Mouse (Mus musculus) granulocyte monocyte progenitor cell, adult 5-6 weeks (primary cell): ENCODE measurements around the gene Trpv2. TPM values are rescaled to one million over a fixed set of nuclear protein-coding genes. Genes with fewer than 3 reads are reported as not detected.
A peak's percentile ranks its signal among the peaks of the same experiment; 100 is the strongest.

Experiments
- ATAC-seq: replicated peaks from 2 replicates; pipeline ENCODE4 v1.8.0; 2016; ENCODE audit warnings: mild to moderate bottlenecking, moderate TSS enrichment, inconsistent platforms; ENCODE audit not compliant: poor library complexity, severe bottlenecking
- total RNA-seq, 2 experiments: library from RNA; stranded (forward) in 1 of 2; stranded (reverse) in 1 of 2; fragments of 200-712, 200-1000 nt in 1 of 2; fragments of >200 nt in 1 of 2; fragmentation: Nextera tagmentation in 1 of 2; gene quantifications; 2 replicates each; pipeline ENCODE4 v1.2.3; 2014 to 2017

Trpv2 gene
- total RNA-seq (2014; fragmentation: Nextera tagmentation), result 13.8 and 17.5 TPM in 2 replicates
- total RNA-seq (2017), result 9.2 and 10.7 TPM in 2 replicates

DNA sequence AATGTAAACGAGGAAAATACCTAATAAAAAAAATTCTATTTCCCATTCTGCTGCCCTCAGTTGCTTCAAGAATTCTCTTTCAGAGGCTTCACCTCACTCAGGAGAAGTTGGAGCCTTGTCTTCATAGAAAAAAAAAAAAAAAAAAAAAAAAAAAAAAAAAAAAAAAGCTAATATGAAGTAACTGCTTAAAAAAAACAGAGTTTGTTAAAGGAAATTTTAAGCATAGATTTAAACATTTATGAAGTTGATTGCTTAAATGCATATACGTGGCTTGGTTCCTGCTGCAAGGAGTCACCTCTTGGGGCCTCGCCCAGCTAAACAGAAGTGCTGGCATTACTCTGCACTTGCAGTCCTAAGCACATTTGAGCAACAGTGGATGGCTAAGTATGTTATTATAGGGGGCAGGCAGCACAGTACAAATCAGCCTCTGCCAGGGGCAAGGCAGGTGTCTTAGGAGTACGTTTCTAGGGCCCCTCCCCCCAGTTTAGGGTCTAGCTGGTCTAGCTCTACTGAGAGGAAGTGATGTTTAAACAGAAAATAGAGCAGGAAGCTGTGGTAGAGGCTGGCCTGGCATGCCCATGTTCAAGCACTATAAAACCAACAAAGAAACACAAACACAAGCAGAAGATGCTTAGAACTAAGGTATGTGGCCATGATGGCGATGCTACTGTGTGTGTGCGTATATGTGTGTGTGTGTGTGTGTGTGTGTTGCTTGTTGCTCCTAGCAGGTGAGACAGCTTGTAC, at the start of gene Trpv2:
Gene Trpv2, plus strand, starts transcription at position 528 of the 744 bp plus-strand sequence.
- peak; percentile 28 for ATAC-seq

DNA sequence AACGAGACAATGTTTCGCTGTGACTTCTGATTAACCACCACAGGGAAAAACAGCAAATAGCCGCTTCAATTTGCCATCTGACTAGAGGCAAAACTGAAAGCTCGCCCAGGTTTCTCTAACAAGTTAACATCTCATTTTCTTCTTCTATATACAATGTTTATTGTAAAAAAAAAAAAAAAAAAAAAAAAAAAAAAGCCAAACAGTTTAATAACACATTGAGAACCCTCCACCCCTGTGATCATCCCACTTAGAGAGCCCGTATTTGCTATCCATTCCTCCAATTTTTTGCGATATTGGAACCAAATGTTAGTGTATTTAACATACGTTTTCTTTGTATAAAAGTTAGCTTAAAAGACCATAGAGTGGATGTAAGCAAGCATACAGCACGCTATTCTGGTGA, 37.2 kb upstream of the Trpv2 start:
- ATAC-seq, result no peak

DNA sequence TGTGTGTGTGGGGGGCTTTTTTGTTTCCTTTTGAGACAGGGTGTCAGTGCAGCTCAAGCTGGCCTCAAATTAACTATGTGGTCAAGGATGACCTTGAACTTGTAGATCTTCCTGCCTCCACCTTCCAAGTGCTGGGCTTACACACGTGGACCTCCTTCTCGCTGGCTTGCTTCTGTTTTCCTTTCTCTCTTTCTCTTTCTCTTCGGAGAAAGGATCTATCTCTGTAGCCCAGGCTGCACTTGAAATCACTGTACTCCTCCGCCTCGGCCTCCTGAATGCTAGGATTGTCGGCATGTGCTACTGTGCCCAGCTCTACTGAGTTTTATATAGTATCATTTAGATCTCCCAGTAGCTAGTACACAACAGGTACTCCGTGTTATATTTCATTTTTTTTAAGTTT, 36.7 kb upstream of the Trpv2 start:
- no peak for ATAC-seq

DNA sequence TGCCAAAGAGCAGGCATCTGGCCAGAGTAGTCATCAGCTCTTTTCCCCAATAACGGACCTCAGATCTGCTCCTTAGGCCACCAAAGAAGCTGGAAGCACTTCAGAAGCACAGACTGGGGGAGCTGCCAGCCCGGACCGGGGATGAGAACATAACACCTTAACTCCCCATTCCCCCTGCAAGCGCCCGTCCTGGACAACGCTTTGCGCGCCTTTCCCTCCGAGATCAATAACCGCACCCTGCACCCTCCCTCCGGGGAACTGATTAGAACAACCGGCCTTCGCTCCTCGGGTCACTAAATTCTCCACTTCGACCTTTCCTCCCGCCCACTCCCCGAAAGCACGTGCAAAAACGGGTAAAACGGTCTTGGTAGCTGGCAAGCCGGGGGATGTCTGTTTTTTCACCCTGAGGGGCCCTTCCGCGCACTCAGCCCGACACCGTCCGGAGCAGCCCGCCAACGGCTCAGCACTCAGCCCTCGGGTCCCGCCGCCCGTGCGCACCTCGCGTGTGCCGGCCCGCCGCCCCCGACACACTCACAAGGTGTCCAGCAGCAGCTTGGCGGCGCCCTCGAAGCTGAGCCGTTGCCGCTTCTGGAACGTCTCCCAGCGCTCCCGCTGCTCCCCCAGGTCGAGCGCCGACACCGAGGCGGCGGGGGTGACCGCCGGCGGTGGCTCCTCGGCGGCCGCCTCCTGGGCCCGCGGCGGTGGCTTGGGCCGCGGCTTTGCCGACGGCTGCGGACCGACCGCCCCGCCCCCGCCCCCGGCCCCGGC, 35.8 kb upstream of the Trpv2 start:
- peak; percentile 39 for ATAC-seq

DNA sequence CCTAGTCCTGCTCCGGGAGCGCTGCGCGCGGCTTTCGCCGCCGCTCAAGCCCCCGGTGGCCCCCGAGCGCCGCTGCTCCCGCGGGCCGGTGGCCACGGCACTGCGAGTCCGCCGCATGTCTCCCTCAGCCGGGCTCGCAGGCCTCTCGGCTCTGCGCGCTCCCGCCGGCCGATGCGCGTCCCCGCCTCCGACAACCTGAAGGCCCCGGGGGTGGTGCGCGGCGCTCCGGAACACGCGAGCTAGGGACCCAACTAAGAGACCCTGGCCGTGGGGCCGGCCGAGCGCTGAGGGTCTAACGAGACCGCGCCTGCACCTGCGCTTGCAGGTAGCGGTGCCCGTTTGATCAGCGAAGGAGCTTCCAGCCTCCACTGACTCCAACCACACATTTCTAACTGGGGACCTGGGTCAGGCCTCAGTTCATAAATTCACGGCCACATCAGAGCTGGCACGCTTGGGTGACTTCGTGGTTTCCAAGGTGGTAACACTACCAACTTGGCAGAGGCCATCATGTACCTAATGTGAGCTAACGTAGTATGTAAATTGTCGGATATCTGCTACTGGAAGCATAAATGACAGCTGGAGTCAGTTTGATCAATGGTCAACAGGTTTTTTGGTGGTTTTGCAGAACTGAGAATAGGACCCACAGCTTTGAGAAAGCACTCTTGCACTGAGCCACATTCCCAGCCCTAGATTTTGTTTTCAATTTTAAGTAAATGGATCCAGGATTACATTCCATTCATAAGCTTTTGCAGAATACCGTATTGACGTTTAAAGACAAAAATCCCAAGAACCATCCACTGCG, 35.0 kb upstream of the Trpv2 start, which contains the start of gene Cenpv:
Gene Cenpv, minus strand, starts transcription at position 173 of the 802 bp plus-strand sequence.
- ATAC-seq, result peak; percentile 57

DNA sequence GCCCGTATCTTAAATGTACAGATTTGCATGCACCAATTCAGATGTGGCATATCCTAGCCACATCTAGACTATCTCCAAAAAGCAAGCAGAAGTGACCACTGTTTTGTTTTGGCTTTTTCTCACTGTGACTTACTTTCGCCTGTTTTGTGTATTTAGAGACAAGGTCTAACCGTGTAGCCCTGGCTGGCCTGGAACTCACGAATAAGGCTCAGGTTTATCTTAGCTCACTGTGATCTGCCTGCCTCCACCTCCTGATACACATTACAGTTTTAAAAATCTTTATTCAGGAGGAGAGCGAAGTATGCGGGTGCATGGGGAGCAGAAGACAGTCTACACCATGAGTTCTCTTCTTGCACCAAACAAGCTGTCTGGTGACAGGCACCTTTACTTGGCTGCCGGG, 34.1 kb upstream of the Trpv2 start:
- ATAC-seq, result no peak

DNA sequence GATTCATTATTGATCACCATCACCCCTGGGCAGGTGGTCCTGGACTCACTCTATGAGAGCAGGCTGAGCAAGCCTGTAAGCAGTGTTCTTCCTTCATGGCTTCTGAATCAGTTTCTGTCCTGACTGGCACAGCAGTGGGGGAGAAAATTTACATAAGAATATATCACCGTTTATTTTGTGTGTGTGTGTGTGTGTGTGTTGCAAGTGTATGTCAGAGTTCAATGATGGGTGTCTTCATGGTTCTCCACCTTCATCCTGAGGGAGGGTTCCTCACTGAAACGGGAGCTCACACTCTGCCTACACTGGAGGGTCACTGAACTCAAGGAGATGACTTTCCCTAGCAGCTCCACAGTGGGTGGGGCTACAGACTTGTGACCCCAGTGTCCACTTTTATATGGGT, 33.3 kb upstream of the Trpv2 start:
- ATAC-seq, result no peak

DNA sequence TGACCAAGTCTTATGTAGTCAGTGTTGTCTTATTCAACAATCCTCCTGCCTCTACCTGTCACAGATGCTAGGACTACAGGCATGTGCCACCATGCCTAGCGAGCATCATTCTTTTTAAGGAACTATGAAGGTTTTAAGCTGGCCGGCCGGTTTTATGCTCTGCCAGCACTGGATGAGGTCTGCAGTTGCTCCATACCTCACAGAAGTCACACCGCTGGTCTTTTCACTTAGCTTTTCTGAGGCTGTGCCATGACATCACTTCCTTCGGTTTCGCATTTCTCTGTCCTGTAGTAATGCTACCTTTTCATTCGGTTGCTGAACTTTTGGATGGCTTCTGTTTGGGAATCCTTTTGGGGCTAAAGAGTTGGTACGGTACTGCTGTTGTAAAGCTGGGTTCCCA, 32.7 kb upstream of the Trpv2 start:
- ATAC-seq, result peak; percentile 61

DNA sequence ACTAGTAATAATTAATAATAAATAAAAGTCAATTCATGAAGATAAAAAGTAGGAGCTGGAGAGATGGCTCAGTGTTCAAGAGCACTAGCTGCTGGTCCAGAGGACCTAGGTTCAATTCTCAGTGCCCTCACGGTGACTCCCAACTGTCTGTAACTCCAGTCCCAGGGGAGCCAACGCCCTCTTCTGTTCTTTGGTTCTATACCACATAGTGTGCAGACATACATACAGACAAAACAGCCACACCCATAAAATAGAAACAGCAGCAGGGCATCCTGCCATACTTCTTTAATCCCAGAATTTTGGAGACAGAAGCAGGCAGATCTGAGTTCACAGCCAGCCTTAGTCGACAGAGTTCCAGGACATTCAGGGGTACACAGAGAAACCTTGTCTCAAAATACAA, 30.3 kb upstream of the Trpv2 start:
- ATAC-seq, result no peak

DNA sequence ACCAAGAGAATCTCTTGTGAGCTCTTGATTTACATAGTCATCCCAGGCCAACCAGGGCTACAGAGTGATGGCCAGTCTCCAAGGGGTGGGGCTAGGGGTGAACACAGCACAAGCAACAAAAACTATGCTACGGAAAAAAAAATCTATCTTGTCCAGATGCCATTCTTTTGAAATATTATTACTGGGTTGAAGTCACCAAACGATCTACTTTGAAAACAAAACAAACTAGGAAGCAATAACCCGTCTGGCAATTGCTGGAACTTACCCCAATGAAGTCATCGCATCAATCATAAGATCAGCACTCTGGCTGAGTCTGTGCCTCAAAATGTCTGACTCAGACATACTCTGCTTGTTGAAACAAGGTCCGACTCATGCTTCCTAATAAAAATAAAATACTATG, 24.5 kb upstream of the Trpv2 start:
- peak; percentile 10; the same call in 1 of the 2 replicates for ATAC-seq

DNA sequence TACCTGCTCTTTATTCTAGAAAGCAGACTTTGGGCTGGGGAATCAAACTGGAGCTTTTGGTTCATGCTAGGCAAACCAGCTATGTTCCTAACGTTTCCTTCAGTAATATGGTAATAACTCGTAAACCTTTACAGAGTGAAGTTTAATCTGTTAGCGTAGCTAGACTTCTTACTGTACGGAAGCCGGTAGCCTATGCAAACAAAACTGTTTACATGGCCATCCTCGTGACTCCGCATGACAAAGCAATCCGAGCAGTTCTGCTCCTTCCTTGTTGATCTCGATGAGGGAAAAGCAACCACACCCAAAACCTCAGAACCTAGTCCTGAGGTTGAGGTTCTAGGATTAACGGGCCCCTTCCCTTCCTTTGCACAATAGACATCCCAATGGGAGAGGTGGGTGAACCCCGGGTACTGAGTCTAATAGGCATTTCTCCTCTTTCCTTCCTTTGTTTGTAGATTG, 24.0 kb upstream of the Trpv2 start:
- ATAC-seq, result peak; percentile 38

DNA sequence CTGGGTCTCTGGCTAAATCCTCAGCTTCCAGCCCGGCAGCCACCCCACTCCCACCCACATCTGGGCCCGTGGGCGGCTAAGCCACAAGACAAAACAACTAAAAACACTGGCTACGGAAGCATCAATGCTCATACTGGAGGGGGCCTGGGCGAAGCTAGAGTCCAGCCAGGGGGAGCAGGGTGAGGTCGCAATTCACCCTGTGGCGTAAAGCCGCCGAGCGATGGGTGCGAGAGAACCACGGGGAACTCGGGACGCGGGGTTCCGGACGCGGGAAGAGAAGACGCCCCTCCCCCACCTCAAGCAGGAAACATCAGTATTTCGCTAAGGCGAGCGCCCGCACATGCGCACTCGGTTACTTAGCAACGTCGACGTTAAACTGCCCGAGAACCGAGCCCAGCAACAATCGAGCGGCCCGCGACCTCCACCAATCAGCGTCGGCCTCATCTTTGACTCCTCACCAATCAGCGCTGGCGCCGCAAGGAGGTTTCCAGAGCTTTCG, 23.5 kb upstream of the Trpv2 start, which contains the start of gene Ubb:
Gene Ubb, plus strand, starts transcription at position 445 of the 499 bp plus-strand sequence.
- peak; percentile 64 for ATAC-seq

DNA sequence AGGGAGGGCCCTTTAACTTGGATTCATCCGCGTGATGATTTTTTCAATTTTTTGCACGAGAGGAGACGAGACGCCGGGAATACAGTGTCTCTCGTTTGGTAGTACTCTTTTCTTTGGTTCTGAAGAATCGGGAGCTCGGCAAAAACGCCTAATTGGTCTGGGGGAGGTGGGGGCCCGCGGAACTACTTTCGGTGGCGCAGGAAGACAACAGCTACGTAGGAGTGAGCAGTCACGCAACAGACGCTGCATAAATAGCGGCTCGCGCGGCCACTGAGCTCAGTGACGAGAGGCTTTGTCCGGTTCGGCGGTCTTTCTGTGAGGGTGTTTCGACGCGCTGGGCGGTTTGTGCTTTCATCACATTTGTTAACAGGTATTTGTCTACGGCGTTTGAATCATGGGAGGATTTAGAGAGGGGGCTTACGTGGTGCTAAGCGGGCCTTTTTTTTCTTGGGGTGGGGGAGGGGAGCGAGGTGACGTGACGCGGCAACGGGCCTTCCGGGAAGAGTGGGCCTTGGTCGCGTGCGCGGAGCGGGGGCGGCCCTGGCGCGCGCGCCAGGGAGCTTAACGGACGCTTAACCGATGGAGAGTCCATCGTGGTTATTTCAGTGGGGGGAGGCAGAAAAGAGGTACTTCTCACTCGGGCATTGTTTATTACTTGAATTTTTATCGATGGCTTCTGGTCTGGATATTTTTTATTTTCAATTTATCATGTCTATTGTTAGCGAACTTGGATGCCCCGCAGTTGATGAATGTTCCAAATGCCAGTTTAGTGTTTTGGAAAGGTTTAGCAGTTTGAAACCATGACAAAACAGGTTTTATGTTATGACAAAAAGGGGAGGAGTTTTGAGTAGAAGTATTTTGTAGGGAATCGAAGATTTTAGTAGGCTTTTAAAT, 22.8 kb upstream of the Trpv2 start:
- peak; percentile 61 for ATAC-seq

DNA sequence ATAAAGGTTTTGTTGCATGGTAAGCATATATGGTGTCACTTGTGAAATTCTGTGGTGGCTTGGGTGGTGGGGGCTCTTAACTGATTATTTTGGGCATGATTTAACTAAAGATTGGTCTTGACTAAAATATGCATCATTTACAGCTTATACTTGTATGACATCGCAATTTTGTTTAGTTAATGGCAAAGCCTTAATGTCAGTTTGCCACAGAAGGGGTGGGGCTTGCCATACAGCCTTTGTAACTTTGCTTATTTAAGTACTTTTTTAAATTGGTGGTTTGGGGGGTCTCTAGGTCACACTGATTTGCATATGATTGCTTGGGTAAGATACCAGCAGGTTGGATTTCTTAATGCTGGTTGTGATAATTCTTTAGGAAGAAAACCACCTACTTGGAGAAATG, 21.1 kb upstream of the Trpv2 start:
- ATAC-seq, result no peak

DNA sequence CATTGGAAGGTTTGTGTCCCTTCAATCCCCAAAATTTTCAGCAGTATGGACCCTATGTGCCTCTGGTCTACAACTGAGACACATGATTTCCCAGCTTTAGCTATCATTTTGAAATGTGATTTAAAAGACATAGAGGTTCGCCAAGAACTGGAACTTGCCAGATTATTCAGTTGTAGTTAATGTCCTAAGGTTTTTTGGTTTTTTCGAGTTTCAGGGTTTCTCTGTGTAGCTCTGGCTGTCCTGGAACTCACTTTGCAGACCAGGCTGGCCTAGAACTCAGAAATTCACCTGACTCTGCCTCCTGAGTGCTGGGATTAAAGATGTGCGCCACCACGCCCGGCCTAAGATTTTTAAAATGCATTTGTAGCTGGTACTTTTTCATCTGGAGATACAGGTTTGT, 20.7 kb upstream of the Trpv2 start:
- ATAC-seq, result no peak

DNA sequence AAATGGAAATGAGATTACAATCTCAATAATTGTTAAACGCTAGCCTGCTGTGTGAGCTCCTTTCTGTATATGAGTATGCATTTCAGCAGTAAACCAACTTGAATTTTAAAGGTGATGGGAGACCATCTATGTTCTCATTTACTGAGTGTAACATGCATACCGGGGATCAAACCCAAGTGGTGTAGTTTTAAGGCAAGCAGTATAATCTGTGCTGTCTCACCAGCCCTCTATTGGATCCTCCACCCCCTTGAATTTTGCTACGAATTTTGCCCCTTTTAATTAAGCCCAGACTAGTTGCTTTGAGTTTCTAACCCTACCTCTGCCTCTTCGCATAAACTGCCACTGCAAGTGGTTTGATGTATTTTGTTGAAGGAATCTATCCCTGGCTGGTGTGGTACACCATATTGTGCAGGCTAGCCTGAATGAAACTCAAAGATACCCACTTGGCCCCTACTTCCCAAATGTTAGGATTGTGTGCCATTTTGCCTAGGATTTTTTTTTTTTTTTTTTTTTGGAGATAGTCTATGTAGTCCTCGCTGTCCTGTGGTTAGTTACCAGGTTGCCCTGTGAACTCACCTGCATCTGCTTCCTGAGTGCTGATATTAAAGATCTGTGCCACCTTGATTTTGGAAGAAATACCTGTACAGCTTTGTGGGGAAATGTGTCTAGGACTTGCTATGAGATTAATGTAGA, 20.0 kb upstream of the Trpv2 start:
- no peak for ATAC-seq

DNA sequence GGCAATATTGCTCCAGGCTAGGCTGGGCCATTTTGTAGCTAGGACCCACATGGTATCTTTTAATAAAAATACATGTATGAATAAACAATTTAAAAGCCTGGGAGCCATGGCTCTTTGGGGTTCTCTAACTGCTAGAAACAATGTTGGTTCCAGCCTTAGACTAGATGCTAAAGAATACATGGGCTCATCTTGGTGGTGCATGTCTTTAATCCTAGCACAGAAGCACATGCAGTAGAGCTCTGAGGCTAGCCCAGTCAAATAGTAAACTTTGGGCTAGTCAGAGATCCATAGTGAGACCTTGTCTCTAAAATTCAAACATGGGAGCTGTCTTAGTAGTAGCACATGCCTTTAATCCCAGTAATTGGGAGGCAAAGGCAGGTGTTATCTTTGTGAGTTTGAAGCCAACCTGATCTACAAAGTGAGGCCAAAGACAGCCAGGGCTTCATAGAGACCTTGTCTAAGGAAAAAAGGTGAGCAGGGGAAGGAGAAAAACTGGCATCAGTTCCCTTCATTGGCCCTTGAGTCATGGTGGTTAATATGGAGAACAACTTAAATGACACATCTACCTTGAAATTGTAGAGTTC, 19.3 kb upstream of the Trpv2 start:
- ATAC-seq, result no peak

DNA sequence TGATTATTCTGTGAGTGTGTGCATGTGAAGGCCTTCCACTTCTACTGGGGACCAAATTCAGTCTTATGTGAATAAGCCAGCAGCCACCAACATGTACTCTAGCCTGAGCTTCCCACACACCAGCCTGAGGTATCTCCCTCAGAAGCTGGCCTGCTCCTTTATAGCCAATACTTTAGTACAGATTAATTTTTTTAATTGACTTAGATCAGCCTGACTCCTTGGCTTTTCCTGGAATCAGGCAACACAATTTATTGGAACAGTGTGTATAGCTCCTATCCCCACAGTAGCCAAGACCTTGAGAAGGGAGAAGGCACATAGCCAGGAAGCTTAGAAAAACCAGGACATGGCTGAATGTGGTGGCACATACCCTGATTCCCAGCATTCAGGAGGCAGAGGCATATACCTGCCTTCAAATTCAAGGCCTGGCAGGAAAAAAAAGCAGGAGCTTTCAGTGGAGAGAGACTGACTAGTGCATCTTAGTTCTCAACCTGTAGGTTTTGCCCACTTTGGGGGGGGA, 18.3 kb upstream of the Trpv2 start:
- no peak for ATAC-seq
